Mouse (Mus musculus): Measurements from ENCODE around the gene Tbx2. TPM values are rescaled to one million over a fixed set of nuclear protein-coding genes. Genes with fewer than 3 reads are reported as not detected.

Tbx2 gene
- total RNA-seq (2021): 10 to 100 TPM in 1 of 2 experiments, 1 to 10 TPM in 1; 9.7 to 10.1 TPM
- long read RNA-seq, experiment 1, transcript Tbx2-201 (7 exons, 3,626 nt): major isoform, 20 of 27 reads
- long read RNA-seq, experiment 1, partial matches to known transcripts: 6 of 27 reads
- long read RNA-seq, experiment 1, other reads (novel, unspliced or antisense): 1 of 27 reads
- long read RNA-seq, experiment 2, transcript Tbx2-201 (7 exons, 3,626 nt): major isoform, 21 of 23 reads
- long read RNA-seq, experiment 2, partial matches to known transcripts: 2 of 23 reads
- long read RNA-seq, experiment 2, other reads (novel, unspliced or antisense): 0 of 23 reads

DNA sequence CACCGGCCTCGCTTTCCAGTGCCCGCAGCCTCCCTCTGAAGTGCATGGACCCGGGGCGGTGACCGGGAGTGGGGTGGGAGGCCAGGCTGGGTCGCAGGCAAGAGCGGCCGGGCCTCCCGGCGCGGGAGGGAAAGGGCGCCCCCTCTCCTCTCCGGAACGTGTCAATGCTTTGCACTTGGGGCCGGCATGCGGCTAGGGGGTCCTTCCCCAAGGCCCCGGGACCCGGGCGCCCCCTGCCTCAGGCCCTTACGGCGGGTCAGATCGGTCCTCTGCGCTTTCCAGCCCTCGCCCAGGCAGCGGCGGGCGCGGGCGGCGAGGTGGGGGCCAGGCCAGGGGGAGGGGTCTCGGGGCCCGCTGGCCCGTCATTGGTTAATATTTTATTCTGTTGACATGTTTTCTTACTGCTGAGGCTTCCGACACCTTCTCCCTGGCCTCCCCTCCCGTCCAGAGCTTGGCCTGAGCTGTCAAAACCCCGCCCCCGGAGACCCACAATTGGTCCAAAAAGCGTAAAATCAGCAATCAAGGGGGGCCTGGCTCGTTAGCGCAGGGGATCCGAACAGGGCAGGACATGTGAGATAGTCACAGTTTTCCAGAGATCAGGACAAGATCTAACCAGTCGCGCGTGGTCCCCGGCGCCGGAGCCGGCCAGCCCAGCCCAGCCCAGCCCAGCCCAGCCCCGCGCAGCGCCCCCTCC is at the start of gene Tbx2:
TSS of gene Tbx2 (plus strand) at position 321 of the 694 bp plus-strand sequence.
- intact Hi-C loops (cut with DNase I; ENCODE audit: low total_unique reads): no loop called here
- DNase-seq: peak; percentile 81

DNA sequence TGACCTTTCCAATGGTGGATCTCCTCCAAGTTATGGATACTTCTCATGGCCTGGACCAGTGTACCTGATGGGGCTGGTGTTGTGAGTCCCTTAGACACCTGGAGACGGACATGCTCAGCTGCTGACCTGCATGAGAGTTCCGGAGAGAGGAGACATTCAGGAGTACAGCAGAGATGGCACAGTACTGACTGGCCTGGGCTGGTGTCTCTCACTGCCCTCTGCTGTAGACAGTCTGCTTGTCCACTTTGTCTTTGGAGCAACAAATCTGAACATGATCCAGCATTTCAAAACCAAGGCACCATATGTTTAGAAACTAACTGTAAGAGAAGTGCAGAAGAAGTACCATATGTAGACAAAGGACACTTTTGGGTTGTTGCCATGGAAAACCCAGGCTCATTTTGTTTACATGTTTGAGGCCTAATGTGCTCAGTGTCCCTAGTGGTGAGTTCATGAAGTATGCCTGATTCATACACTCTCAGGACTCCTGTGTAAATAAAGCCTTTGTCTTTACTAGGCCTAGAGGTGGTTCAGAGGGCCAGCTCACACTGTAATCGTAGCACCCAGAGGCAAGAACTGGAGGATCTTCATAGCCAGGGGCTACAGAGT is 46.1 kb upstream of the Tbx2 start:
- intact Hi-C loops (cut with DNase I; ENCODE audit: low total_unique reads): no loop called here
- no peak for DNase-seq

DNA sequence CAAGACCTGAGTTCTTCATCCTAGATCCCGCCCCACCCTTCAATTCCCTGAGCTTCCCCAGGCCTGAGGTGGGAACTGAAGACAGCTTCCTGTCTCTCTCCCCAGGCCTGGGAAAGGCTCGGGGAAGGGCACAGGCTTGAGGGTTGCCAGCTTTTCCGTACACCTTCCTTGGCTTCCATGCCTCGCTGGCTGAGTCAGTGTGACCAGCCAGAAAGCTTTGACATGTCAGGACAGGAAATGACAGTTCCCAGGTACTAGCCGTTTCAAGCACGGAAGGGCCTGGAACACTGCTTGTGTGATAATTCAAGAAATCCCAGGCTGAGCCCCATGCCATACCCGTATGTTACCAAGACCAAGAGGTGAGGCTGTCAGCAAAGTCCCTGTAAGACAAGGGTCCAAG is 42.6 kb upstream of the Tbx2 start:
- no peak for DNase-seq
- intact Hi-C loops (cut with DNase I; ENCODE audit: low total_unique reads): no loop called here

DNA sequence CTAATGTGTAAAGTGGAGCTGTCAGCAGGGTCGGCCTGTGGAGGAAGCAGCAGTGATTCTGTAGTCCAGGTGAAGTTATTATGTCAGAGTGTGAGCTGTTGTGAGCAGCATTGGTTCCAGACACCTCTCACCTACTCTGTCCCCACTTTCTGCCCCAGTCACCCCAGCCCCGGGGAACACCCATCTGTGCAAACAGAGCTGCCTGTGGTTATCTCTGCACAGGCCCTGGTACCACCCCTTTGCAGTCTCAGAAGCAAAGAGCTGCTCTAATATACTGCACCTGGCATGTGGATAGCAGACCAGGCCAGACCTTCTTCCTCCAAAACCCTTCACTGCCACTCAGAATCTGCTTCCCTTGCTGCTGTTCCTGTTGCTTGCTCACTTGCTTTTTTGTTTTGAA is 42.1 kb upstream of the Tbx2 start:
- intact Hi-C loops (cut with DNase I; ENCODE audit: low total_unique reads): no loop called here
- no peak for DNase-seq

DNA sequence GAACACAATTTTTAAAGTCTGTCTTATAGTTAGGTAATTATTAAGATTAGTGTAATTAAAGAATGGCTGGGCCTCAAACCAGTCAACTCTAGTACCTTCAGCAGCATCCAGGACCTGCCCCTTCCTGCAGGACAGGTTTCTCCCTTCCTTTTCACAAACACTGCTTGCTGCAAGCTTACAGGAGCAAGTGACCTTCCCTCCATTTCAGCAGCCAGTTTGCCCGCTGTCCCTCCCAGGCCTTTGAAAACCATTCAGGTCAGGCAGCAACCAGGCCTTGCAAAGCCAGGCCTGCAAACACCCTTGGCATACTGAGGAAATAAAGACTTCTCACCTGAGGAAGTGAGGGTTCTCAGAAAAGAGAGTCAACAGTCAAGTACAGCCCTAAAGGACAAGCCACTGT is 41.1 kb upstream of the Tbx2 start:
- intact Hi-C loops (cut with DNase I; ENCODE audit: low total_unique reads): no loop called here
- no peak for DNase-seq

DNA sequence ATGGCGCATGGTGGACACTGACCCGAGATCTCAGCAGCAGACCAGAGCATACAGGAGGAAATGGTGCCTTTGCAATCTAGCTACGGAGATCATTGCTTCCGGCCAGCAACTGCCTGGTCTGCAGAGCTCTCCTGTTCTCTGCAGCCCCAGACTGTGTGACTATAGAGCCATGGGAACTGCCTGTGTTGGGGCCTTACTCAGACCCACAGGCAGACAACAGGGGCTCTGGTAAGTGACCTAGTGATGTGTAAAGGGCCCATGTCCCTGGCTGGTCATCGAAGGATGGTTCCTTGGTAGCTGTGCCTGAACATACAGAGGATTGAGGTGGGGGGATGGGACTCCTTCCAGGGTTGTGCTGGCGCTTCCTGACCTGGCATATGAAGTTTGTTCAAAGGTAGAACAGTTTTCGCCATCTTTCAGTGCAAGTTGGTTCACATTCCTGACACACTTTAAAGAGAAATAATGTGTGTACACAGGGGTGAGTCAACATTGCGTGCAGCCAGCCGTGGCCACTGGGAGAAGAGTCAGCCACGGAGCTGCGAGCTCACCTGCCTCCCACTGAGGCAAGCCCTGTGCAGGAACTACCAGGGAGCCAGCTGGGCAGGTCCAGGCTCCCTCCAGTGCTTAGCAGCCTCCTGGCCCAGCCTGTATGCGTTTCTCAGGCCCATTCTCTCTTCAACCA is 39.7 kb upstream of the Tbx2 start:
- intact Hi-C loops (cut with DNase I; ENCODE audit: low total_unique reads): no loop called here
- DNase-seq: no peak

DNA sequence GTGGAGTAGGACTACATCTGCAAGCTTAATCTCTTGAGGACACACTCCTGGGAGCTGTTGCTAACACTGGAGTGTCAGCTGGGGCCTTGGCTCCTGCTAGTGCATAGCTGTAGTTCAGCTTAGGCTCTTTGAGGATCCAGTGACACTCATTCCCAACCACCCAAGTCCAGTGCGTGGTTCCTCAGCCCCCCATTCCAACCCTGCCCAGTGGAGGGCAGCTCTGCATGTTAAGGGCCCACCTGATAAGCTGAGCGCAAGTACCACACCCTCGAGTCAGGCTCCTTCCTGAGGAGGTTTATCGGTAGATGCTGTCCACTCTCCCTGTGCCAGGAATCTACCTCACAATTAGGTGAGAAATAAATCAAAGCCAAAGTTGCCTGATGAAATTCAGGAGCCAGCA is 32.9 kb upstream of the Tbx2 start:
- intact Hi-C loops (cut with DNase I; ENCODE audit: low total_unique reads): no loop called here
- no peak for DNase-seq

DNA sequence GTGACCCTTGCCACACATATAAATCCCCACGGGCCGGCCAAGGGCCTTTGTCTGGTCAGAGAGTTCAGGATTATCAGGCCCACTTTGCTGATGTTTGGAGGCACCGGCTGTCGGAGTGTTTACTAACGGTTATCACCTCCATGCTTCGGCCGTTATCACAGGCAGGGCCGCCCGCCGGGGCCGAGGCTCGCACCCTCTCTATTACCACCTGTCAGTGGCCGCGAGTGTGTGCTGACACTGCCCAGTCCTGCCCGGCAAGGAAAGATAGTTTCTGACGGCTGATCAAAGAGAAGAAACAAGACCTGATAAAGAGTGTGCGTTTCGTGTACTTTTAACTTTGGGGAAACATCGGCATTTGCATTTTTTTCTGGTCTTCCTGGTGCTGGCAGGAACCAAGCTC is 32.5 kb upstream of the Tbx2 start:
- intact Hi-C loops (cut with DNase I; ENCODE audit: low total_unique reads): no loop called here
- DNase-seq: no peak

DNA sequence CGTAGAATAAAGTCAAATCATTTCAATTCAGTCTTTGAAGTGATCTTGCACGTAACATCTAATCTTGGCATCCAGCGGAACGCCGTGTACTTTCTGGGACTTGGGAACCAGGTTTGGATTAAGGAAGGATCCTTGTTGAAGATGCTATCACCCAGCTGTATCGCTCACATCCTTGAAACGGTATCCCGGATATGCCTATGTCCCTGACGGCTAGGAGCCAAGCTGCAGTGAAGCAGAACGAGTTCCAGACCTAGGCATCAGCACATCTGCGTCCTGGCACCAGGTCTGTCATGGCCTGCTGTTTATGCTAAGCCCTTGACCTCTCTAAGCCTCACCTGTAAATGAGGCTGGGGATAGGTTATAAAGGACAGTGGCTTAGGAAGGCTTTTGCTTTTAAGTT is 32.0 kb upstream of the Tbx2 start:
- intact Hi-C loops (cut with DNase I; ENCODE audit: low total_unique reads): no loop called here
- no peak for DNase-seq

DNA sequence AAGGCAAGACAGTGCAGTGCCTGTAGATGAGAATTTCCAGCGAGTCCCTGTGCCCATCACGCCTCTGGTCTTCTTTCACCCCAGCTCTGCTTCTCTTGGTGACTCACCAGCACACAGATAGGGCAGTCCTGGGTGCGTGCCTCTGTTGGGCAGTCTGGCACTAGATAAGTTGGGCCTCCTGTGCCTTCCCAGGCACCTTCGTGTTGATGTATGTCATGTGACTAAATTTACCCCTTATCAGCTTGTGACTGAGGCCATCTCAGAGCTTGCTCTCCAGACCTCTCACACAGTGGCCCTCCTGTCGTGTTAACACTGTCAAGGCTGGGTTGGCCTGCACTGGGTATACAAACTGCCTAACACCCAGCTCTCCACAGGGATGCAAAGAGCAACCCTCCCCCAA is 28.3 kb upstream of the Tbx2 start:
- intact Hi-C loops (cut with DNase I; ENCODE audit: low total_unique reads): no loop called here

DNA sequence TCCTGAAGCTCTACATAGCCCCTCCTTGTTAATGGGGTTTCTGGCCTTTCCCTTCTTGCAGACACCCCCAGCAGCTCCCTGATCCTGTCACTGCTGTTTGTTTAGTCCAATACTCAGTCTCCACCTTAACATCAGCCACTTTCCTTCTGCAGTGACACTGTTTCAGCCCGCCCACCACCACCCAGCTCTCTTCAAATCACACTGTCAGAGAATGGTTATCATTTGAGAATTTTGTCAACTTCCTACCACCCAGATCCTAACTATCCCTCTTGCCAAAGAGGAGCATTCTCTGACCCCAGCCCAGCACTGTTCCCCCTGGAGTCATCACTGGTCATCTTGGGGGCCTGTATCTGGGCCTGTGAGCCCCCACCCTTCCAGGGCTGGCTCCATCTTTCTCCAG is 26.6 kb upstream of the Tbx2 start:
- DNase-seq: no peak
- intact Hi-C loops (cut with DNase I; ENCODE audit: low total_unique reads): no loop called here

More for the DNA sequence above, 28.3 kb upstream of the Tbx2 start:
- DNase-seq: no peak

DNA sequence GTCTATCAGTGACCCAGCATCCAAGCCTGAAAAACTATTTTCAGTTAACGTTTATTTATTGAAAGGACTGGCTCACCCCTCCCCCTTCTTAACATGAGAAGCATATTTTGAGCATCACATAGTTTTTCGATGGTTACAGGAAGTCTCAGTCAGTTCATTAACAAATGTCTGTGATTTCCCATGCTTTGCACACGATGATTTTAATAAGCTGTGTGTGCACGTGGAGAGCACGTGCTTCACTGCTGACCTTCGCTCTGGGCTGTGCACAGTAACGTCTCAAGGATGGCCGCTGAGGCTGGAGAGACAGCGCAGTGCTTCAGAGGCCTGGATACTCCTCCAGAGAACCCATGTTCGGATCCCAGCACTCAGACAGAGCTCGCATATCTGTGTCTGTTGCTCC is 25.0 kb upstream of the Tbx2 start:
- intact Hi-C loops (cut with DNase I; ENCODE audit: low total_unique reads): no loop called here
- DNase-seq: no peak

DNA sequence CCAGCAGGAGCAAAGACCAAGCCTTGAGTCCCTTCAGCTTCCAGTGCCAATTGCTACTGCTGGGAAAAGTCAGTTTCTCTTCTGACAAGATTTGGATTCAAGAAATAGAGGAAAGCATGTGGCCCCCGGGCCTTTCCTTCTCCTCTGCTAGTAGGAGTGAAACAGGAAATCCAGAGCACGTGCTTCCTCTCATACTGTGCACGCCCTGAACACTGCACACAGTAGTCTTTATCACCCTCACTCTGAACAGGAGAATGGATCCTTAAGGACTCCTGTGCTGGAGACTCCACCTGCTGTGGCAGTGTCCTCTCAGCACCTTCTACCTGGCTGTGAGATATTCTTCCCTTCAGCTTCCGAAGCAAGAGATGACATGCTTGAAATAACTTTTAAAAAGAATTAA is 21.1 kb upstream of the Tbx2 start:
- no peak for DNase-seq
- intact Hi-C loops (cut with DNase I; ENCODE audit: low total_unique reads): no loop called here

DNA sequence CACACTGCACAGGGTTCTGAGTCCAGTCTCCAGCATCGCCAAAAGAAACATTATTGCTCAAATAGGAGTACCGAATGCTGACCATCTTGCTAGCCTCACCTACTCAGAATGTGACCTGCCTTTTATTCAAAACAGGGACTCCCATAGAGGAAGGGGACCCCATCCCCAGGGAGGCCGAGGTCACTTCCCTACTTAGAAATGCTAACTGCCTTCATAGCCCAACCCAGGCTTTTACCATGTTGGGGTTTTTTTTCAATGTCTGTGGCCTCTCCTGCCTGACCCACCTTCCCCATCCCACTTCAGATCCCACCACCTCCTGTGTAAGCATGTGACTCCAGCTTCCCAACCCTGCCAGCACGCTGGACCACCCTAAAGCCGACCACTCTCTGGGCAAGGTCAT is 20.7 kb upstream of the Tbx2 start:
- DNase-seq: no peak
- intact Hi-C loops (cut with DNase I; ENCODE audit: low total_unique reads): no loop called here

DNA sequence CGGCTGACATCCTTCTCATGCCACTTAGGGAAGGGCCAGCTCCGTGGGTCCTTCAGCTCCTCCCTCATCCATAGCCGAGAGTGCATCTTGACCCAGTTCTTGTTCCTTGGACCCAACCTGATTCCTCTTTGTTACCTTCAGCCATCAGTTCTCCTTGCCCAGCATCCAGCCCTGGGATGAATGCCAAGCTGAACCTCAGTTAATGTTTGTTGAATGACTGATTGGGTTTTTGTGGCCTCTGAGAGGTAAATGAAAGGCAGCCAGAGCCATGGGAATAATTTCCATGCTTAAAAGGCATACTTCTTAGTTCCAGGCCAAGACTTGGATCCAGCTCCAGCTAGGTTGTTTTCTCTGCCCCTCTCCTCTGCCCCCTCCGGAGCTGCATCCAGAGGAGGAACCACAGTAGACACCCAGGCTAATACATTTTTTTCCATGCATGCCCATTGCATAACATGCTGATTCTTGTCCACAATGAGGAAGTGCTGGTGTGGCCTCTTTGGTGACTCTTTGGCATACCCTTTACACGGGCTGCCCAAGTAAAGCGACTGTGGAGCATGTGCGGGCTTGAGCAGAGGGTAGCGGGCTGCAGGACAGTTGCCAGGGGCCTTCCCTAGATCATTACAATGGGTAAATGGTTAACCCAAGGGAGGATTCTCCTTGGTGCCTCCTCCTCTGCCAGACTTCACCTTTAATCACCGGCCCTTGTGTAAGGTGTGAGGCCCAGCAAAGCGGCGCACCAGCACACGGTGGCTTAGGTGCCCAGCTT is 20.0 kb upstream of the Tbx2 start:
- DNase-seq: no peak
- intact Hi-C loops (cut with DNase I; ENCODE audit: low total_unique reads): no loop called here

DNA sequence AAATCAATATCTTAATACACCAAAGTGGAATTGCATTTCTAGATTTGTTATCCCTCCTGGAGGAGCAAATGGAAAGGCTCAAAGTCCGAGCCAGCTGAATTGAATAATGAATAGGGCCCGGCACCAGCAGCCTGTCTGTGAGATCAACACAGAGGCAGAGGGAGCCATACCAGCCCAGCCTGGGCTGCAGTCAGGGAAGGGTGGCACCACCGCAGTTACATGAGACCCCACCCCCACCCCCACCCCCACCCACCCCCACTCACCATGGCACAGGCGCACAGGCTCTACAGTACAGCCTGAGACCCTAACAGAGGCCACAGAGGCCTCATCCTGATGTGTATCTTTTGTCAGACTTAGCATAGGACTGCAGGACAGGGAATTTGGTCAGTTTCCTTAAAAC is 17.7 kb upstream of the Tbx2 start:
- DNase-seq: no peak
- intact Hi-C loops (cut with DNase I; ENCODE audit: low total_unique reads): no loop called here

DNA sequence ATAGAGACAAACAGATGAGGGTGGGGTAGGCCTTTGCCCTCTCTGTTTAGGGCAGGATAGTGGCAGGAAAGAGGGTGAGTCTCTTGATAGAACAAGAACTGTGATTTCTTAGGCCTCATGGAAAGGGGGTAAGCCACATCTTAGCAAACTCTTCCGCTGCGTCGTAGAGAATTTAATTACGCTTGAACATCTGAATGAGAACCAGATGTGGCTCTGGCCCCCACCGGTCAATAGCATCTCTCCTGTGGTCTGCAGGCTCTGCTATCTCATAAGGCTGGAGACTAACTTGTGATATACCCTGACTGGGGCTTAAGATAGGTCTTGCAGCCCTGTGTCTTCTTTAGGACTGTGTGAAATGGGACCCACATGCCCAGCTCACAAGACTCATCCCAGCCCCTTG is 15.9 kb upstream of the Tbx2 start:
- intact Hi-C loops (cut with DNase I; ENCODE audit: low total_unique reads): no loop called here
- DNase-seq: no peak

DNA sequence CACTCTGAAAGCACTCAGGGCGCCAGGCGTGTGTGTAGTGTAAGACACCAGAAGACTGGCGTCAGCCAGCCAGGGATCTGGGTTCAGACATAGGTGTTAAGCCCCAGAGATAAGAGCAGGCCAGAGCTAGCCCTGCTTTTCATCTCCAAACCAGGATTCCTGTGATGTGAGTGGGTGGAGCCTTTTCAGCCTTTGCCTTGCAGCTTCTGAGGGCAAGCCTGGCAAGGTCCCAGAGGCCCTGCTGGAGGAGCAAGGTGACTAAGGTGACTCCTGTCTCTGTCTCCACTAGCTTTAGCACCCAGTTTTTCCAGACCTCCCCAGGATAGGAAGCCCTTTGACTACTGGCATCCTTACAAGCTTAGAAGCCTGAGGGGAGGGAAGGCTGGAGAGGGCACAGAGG is 13.9 kb upstream of the Tbx2 start:
- intact Hi-C loops (cut with DNase I; ENCODE audit: low total_unique reads): no loop called here
- DNase-seq: no peak

DNA sequence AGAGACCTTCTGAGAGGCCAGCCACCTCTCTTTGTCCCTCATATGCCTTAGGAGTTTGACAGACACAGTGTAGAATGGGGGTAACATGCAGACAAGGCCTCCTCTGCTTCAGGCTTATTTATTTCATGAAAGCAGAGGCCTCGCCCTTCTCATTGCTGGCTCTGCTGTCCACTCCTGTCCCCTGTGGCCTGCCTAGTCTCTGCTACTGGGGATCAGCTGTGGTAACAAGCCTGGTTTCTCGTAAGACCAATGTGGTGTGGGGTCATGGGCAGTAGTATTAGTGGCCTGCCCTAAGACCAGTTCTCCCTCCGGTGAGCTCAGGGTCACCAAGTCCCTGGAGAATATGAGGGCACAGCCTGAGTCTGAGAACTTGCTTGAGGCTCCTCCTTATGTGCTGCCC is 11.4 kb upstream of the Tbx2 start:
- intact Hi-C loops (cut with DNase I; ENCODE audit: low total_unique reads): loop anchor here (5.0 to 10.0 kb wide), 2 partner anchors 304 to 436 kb away; no protein-coding TSS in a partner anchor

DNA sequence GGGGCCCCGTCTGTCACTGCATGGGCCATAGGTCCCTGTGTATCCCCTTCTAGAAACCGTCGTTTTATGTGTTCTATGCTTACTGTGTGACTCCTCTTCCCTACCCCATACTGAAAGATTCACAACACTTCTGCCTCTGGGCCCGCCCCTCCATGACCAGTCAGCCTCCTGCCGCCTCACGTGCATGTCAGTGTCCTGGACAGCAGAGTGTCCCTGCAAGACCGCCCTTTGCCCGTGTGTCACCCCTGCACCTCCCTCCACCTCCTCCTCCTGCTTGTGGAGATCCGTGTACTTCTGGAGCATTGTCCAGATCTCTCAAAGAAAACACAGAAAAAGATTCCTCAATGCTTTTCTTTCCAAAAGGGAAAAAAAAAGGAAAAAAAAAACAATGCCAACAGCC is 10.7 kb upstream of the Tbx2 start:
- no peak for DNase-seq
- intact Hi-C loops (cut with DNase I; ENCODE audit: low total_unique reads): loop anchor here (5.0 to 10.0 kb wide), 2 partner anchors 304 to 437 kb away; no protein-coding TSS in a partner anchor

More for the DNA sequence above, 11.4 kb upstream of the Tbx2 start:
- no peak for DNase-seq
